Mouse (Mus musculus): Measurements from ENCODE around the gene Agap2. TPM values are rescaled to one million over a fixed set of nuclear protein-coding genes. Genes with fewer than 3 reads are reported as not detected.
A peak's percentile ranks its signal among the peaks of the same experiment; 100 is the strongest.

The Agap2 gene
- total and polyA plus RNA-seq, 3 experiments = 24.8 to 43.5 (median 26.1) TPM

DNA sequence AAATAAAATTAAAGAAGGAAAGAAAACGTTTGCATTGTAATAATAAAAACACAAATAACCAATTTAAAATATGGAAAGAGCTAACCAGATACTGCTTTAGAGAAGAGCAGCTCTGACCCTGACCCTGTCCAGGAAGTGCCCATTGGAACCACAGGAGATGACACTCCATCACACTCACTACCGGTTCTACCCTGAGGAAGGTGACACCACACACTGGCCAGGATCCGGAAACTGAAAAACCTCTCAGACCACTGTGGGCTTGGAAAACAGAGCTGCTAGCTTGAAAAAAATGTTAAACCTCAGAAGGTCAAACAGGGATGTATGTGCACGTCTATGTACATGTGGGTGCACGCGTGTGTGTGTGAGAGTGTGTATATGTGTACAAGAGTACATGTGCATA lies 26.1 kb downstream of the Agap2 start:
- no peak for TF ChIP-seq CTCF (conservative IDR thresholded peaks at IDR 0.05 in 1 of 2, IDR thresholded peaks at IDR 0.05 in 1 of 2; ENCODE audit: low read depth in 2 of 2, low read length in 2 of 2)
- TF ChIP-seq ZNF384 (IDR thresholded peaks at IDR 0.05; ENCODE audit: low read depth, low read length) = no peak
- no peak for TF ChIP-seq USF2 (conservative IDR thresholded peaks at IDR 0.05; ENCODE audit: low read depth, low read length)
- no peak for TF ChIP-seq HCFC1 (IDR thresholded peaks at IDR 0.05; ENCODE audit: low read depth, low read length)
- TF ChIP-seq POLR2AphosphoS2 (IDR thresholded peaks at IDR 0.05; ENCODE audit: low read depth, low read length) = no peak
- TF ChIP-seq ZMIZ1 (IDR thresholded peaks at IDR 0.05; ENCODE audit: low read depth, low read length) = no peak
- no peak for TF ChIP-seq JUN (IDR thresholded peaks at IDR 0.05; ENCODE audit: insufficient read depth, low read depth, low read length)
- no peak for TF ChIP-seq MAFK (IDR thresholded peaks at IDR 0.05; ENCODE audit: insufficient replicate concordance, low read length)
- TF ChIP-seq EP300 (IDR thresholded peaks at IDR 0.05; ENCODE audit: low read length) = no peak
- Histone ChIP-seq H3K4me3 (replicated peaks in 1 of 3; ENCODE audit: low read depth in 2 of 3, low read length in 2 of 3, poor library complexity in 1 of 3) (no peak overlapping the region), H3K4me1 (ENCODE audit: control insufficient read depth in 1 of 2, insufficient read depth in 2 of 2) (peaks cover 0 to 21% of the 10 kb centered on the region in 2 experiments; a peak in 2 of 4 replicates), H3K27me3 (replicated peaks) (no peaks in the 10 kb centered on the region), H3K36me3 (replicated peaks in 1 of 2; ENCODE audit: control insufficient read depth in 1 of 2, insufficient read depth in 1 of 2, low read length in 1 of 2) (peaks cover 51 to 77% of the 10 kb centered on the region in 2 experiments), H3K9ac (ENCODE audit: insufficient read depth, low read depth) (no peak overlapping the region), H3K27ac (ENCODE audit: insufficient read depth, low read depth) (no peak overlapping the region), H3K9me3 (replicated peaks; ENCODE audit: low read length) (no peaks in the 10 kb centered on the region), H3K79me2 (replicated peaks; ENCODE audit: control insufficient read depth, extremely low read depth, insufficient read depth, poor library complexity, severe bottlenecking) (no peaks in the 10 kb centered on the region), H3K4me2 (ENCODE audit: insufficient read depth, low read depth, poor library complexity, severe bottlenecking) (no peak overlapping the region)
- dilution Hi-C loops (cut with MboI; ENCODE audit: extremely low pct_ligation_motif_present, extremely low pct_unique_long_range_greater_than_20kb, low sequenced_read_pairs) (no loop called here), in situ Hi-C loops (cut with MboI; ENCODE audit: low pct_ligation_motif_present, low pct_unique_long_range_greater_than_20kb, low sequenced_read_pairs) (no loop called here)
- DNase-seq (ENCODE audit: extremely low read depth) = no peak

GRCm38 (mm10) chr10:127103631-127104030 lies 28.5 kb downstream of the Agap2 start:
- H3K4me2 ChIP-seq (ENCODE audit: insufficient read depth, low read depth, poor library complexity, severe bottlenecking) = no peak overlapping the region
- H3K4me3 ChIP-seq (replicated peaks in 1 of 3; ENCODE audit: low read depth in 2 of 3, low read length in 2 of 3, poor library complexity in 1 of 3) = no peak overlapping the region
- no peak overlapping the region for H3K27ac ChIP-seq (ENCODE audit: insufficient read depth, low read depth)
- peaks cover 3 to 25% of the 10 kb centered on the region in 2 experiments; a peak in 3 of 4 replicates for H3K4me1 ChIP-seq (ENCODE audit: control insufficient read depth in 1 of 2, insufficient read depth in 2 of 2)
- in situ Hi-C loops (cut with MboI; ENCODE audit: low pct_ligation_motif_present, low pct_unique_long_range_greater_than_20kb, low sequenced_read_pairs) = no loop called here
- no peaks in the 10 kb centered on the region for H3K79me2 ChIP-seq (replicated peaks; ENCODE audit: control insufficient read depth, extremely low read depth, insufficient read depth, poor library complexity, severe bottlenecking)
- no peaks in the 10 kb centered on the region for H3K9me3 ChIP-seq (replicated peaks; ENCODE audit: low read length)
- TF ChIP-seq MAFK (IDR thresholded peaks at IDR 0.05; ENCODE audit: insufficient replicate concordance, low read length) = no peak
- no peak for TF ChIP-seq UBTF (IDR thresholded peaks at IDR 0.05; ENCODE audit: low read depth, low read length)
- no peak for TF ChIP-seq POLR2AphosphoS2 (IDR thresholded peaks at IDR 0.05; ENCODE audit: low read depth, low read length)
- TF ChIP-seq NRF1 (IDR thresholded peaks at IDR 0.05; ENCODE audit: low read depth, low read length) = no peak
- H3K27me3 ChIP-seq (replicated peaks) = no peaks in the 10 kb centered on the region
- no peak for DNase-seq (ENCODE audit: extremely low read depth)
- dilution Hi-C loops (cut with MboI; ENCODE audit: extremely low pct_ligation_motif_present, extremely low pct_unique_long_range_greater_than_20kb, low sequenced_read_pairs) = no loop called here
- H3K36me3 ChIP-seq (replicated peaks in 1 of 2; ENCODE audit: control insufficient read depth in 1 of 2, insufficient read depth in 1 of 2, low read length in 1 of 2) = peaks cover 32 to 70% of the 10 kb centered on the region in 2 experiments
- H3K9ac ChIP-seq (ENCODE audit: insufficient read depth, low read depth) = no peak overlapping the region

DNA sequence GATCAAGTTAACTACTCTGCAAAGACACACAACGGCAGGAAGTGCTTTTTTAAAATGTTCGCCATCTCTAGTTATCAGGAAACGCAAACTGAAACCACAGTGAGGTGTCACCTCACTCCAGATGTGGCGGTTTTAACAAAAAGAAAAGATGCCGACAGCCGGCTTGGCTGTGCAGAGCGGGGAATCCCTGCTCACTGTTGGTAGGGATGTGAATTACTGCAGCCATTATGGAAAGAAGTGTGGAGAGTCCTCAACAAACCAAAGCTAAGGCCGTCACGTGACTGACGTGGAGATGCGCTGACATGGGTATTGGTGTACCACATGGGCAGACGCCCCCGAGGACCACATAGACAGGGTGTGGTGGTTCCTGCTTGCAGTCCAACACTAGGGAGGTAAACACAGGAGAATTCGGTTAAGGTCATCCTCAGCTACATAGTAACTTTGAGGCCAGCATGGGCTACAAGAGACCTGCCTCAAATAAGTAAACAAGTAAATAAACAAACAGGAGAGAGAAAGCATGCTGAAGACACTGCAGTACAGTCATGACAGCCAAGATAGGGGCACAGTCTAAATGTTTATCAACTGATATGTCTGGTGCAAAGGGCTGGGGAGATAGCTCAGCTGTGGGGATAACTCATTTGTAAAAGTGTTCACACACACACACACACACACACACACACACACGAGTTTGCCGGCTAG lies 32.6 kb downstream of the Agap2 start:
- TF ChIP-seq NRF1 (IDR thresholded peaks at IDR 0.05; ENCODE audit: low read depth, low read length) (no peak), UBTF (IDR thresholded peaks at IDR 0.05; ENCODE audit: low read depth, low read length) (no peak), NELFE (IDR thresholded peaks at IDR 0.05; ENCODE audit: low read depth, low read length) (no peak), BHLHE40 (IDR thresholded peaks at IDR 0.05; ENCODE audit: low read depth, low read length) (peak; percentile 44), ZKSCAN1 (IDR thresholded peaks at IDR 0.05; ENCODE audit: borderline replicate concordance, low read depth, low read length) (no peak), RAD21 (IDR thresholded peaks at IDR 0.05; ENCODE audit: low read depth, low read length) (no peak), HCFC1 (IDR thresholded peaks at IDR 0.05; ENCODE audit: low read depth, low read length) (no peak), MAX (IDR thresholded peaks at IDR 0.05; ENCODE audit: low read length) (0 out of 2 replicates have a peak, but pooled peaks have one; percentile 34), GABPA (IDR thresholded peaks at IDR 0.05; ENCODE audit: insufficient replicate concordance, low read depth, low read length) (no peak), TBP (conservative IDR thresholded peaks at IDR 0.05; ENCODE audit: low read depth, low read length) (no peak), RCOR1 (conservative IDR thresholded peaks at IDR 0.05; ENCODE audit: low read depth, low read length) (no peak), ZMIZ1 (IDR thresholded peaks at IDR 0.05; ENCODE audit: low read depth, low read length) (no peak), USF1 (IDR thresholded peaks at IDR 0.05; ENCODE audit: low read depth, low read length) (peak; percentile 49), CHD1 (IDR thresholded peaks at IDR 0.05; ENCODE audit: low read depth, low read length) (no peak), ZC3H11A (IDR thresholded peaks at IDR 0.05; ENCODE audit: low read depth, low read length) (no peak), USF2 (conservative IDR thresholded peaks at IDR 0.05; ENCODE audit: low read depth, low read length) (peak; percentile 48), POLR2AphosphoS2 (IDR thresholded peaks at IDR 0.05; ENCODE audit: low read depth, low read length) (no peak)
- dilution Hi-C loops (cut with MboI; ENCODE audit: extremely low pct_ligation_motif_present, extremely low pct_unique_long_range_greater_than_20kb, low sequenced_read_pairs) = no loop called here
- no peaks in the 10 kb centered on the region for H3K79me2 ChIP-seq (replicated peaks; ENCODE audit: control insufficient read depth, extremely low read depth, insufficient read depth, poor library complexity, severe bottlenecking)
- H3K4me2 ChIP-seq (ENCODE audit: insufficient read depth, low read depth, poor library complexity, severe bottlenecking) = no peak overlapping the region
- no peak for DNase-seq (ENCODE audit: extremely low read depth)
- H3K36me3 ChIP-seq (replicated peaks in 1 of 2; ENCODE audit: control insufficient read depth in 1 of 2, insufficient read depth in 1 of 2, low read length in 1 of 2) = peaks cover 14 to 68% of the 10 kb centered on the region in 2 experiments
- no peak overlapping the region for H3K9ac ChIP-seq (ENCODE audit: insufficient read depth, low read depth)
- no peaks in the 10 kb centered on the region for H3K9me3 ChIP-seq (replicated peaks; ENCODE audit: low read length)
- in situ Hi-C loops (cut with MboI; ENCODE audit: low pct_ligation_motif_present, low pct_unique_long_range_greater_than_20kb, low sequenced_read_pairs) = no loop called here
- H3K4me1 ChIP-seq (ENCODE audit: control insufficient read depth in 1 of 2, insufficient read depth in 2 of 2) = peaks cover 3 to 25% of the 10 kb centered on the region in 2 experiments; a peak in 3 of 4 replicates
- no peak overlapping the region for H3K4me3 ChIP-seq (replicated peaks in 1 of 3; ENCODE audit: low read depth in 2 of 3, low read length in 2 of 3, poor library complexity in 1 of 3)
- no peaks in the 10 kb centered on the region for H3K27me3 ChIP-seq (replicated peaks)
- no peak overlapping the region for H3K27ac ChIP-seq (ENCODE audit: insufficient read depth, low read depth)

Data from CH12.LX (cell line).